ENCODE assay signal across 8 mouse cellular contexts in genomic region chr5:121190210-121190835, GRCm38 (mm10). TPM values are rescaled to one million over a fixed set of nuclear protein-coding genes. Genes with fewer than 3 reads are reported as not detected.
DNase-seq lines count a peak whose midpoint lies in the region; ATAC-seq and TF ChIP-seq lines count a peak whose summit lies in the region.

No protein-coding gene starts in this region.

- no peaks in the 10 kb centered on the region for H3K27me3 ChIP-seq in neural tube, embryonic 11.5 days (ENCODE audit: control insufficient read depth, insufficient read depth, low read length)
- no peaks in the 10 kb centered on the region for H3K27me3 ChIP-seq in intestine, postnatal 0 days (replicated peaks; ENCODE audit: control insufficient read depth, insufficient read depth, low read length)

- H3K4me3 ChIP-seq in neural tube, embryonic 11.5 days (ENCODE audit: low read depth, low read length): peak overlapping the region; percentile 97
- peak overlapping the region; percentile 95 for H3K4me3 ChIP-seq in intestine, postnatal 0 days (ENCODE audit: low read depth, low read length)
- H3K4me3 ChIP-seq in olfactory bulb, adult 2 months (ENCODE audit: insufficient read depth, low read depth, low read length): peak overlapping the region; percentile 90

- H3K9ac ChIP-seq in neural tube, embryonic 11.5 days (ENCODE audit: low read length): peak overlapping the region; percentile 89
- peak overlapping the region; percentile 98 for H3K9ac ChIP-seq in intestine, postnatal 0 days (ENCODE audit: low read depth, low read length)

- H3K4me2 ChIP-seq in neural tube, embryonic 11.5 days (ENCODE audit: low read depth): peak overlapping the region; percentile 56
- H3K4me2 ChIP-seq in intestine, postnatal 0 days (replicated peaks; ENCODE audit: low read depth): peak overlapping the region; percentile 82

- H3K4me1 ChIP-seq in neural tube, embryonic 11.5 days (ENCODE audit: control insufficient read depth, insufficient read depth, low read length): peaks cover 24% of the 10 kb centered on the region
- 0 out of 2 replicates have a peak, but pooled peaks cover 4% of the 10 kb centered on the region for H3K4me1 ChIP-seq in intestine, postnatal 0 days (replicated peaks; ENCODE audit: control insufficient read depth, insufficient read depth, low read length)
- peaks cover 19% of the 10 kb centered on the region for H3K4me1 ChIP-seq in olfactory bulb, adult 2 months (ENCODE audit: control insufficient read depth, insufficient read depth, low read length)

- no peaks in the 10 kb centered on the region for H3K9me3 ChIP-seq in neural tube, embryonic 11.5 days (ENCODE audit: control insufficient read depth, low read length)
- H3K9me3 ChIP-seq in intestine, postnatal 0 days (ENCODE audit: control insufficient read depth): no peaks in the 10 kb centered on the region

- no peak for DNase-seq in neural tube, embryonic 11.5 days (ENCODE audit: low spot score)
- DNase-seq in neural tube, embryonic 10.5 days (ENCODE audit: extremely low spot score, low spot score): no peak
- no peak for DNase-seq in urinary bladder, postnatal 25 days (ENCODE audit: low spot score)
- DNase-seq in spleen, postnatal 36 days (ENCODE audit: low spot score in 2 of 2): no peak
- no peak for DNase-seq in right cerebral cortex, postnatal 36 days (ENCODE audit: low spot score in 2 of 2)

- ATAC-seq in neural tube, embryonic 11.5 days (ENCODE audit: insufficient read depth, low FRiP score, low TSS enrichment): no peak
- 0 out of 2 replicates have a peak, but pooled peaks have one; percentile 15 for ATAC-seq in erythroblast, adult 5-6 weeks (replicated peaks; ENCODE audit: low FRiP score, poor library complexity, severe bottlenecking)
- no peak for ATAC-seq in intestine, postnatal 0 days

- TF ChIP-seq POLR2A in olfactory bulb, adult 2 months (IDR thresholded peaks at IDR 0.05; ENCODE audit: insufficient read depth, low read depth, low read length): no peak

- no peak for TF ChIP-seq CTCF in intestine, postnatal 0 days (IDR thresholded peaks at IDR 0.05; ENCODE audit: low read depth)
- no peak for TF ChIP-seq CTCF in olfactory bulb, adult 2 months (IDR thresholded peaks at IDR 0.05; ENCODE audit: insufficient read depth, low read depth, low read length)

- H3K27ac ChIP-seq in neural tube, embryonic 11.5 days (ENCODE audit: low read depth, low read length): no peak overlapping the region
- H3K27ac ChIP-seq in intestine, postnatal 0 days (ENCODE audit: low read depth, low read length): peak overlapping the region; percentile 93
- no peak overlapping the region for H3K27ac ChIP-seq in olfactory bulb, adult 2 months (ENCODE audit: insufficient read depth, low read depth, low read length)

- H3K36me3 ChIP-seq in neural tube, embryonic 11.5 days (ENCODE audit: control insufficient read depth, insufficient read depth, low read length): no peaks in the 10 kb centered on the region
- H3K36me3 ChIP-seq in intestine, postnatal 0 days (ENCODE audit: control insufficient read depth, insufficient read depth): no peaks in the 10 kb centered on the region

- 37% methylated on average over 21 of the region's 21 CpGs for WGBS in neural tube, embryonic 11.5 days
- 25% methylated on average over 21 of the region's 21 CpGs for WGBS in intestine, postnatal 0 days
- WGBS in olfactory bulb, adult 2 months: 30% methylated on average over 21 of the region's 21 CpGs

RNA-seq across cellular contexts. Expression of gene Ptpn11, which starts 0.9 kb away (rescaled TPM):
- polyA plus RNA-seq in neural tube, embryonic 11.5 days (2014; fragmentation: Nextera tagmentation; extraction: Ambion mirVana): 23.3 and 26.4 TPM in 2 replicates
- total RNA-seq in erythroblast, adult 5-6 weeks (2015; ENCODE audit: low replicate concordance): 8.3 and 8.6 TPM in 2 replicates
- 23.6 and 26.5 TPM in 2 replicates for total RNA-seq in erythroblast, adult 5-6 weeks (2017; ENCODE audit: low replicate concordance)
- polyA plus RNA-seq in intestine, postnatal 0 days (2015; fragmentation: Nextera tagmentation; extraction: Ambion mirVana): 14.0 and 15.6 TPM in 2 replicates
- polyA plus RNA-seq in olfactory bulb, adult 2 months (2012; ENCODE audit: insufficient read depth, insufficient read length, low replicate concordance, missing spikeins): not detected in 2 replicates

RNA-seq across cellular contexts. Expression of gene Rpl6, which starts 14.0 kb away (rescaled TPM):
- polyA plus RNA-seq in neural tube, embryonic 11.5 days (2014; fragmentation: Nextera tagmentation; extraction: Ambion mirVana): 598 and 627 TPM in 2 replicates
- 559 and 902 TPM in 2 replicates for total RNA-seq in erythroblast, adult 5-6 weeks (2015; ENCODE audit: low replicate concordance)
- 408 and 598 TPM in 2 replicates for total RNA-seq in erythroblast, adult 5-6 weeks (2017; ENCODE audit: low replicate concordance)
- 359 and 402 TPM in 2 replicates for polyA plus RNA-seq in intestine, postnatal 0 days (2015; fragmentation: Nextera tagmentation; extraction: Ambion mirVana)
- polyA plus RNA-seq in olfactory bulb, adult 2 months (2012; ENCODE audit: insufficient read depth, insufficient read length, low replicate concordance, missing spikeins): not detected in 2 replicates

RNA-seq across cellular contexts. Expression of gene Hectd4, which starts 29.7 kb away (rescaled TPM):
- polyA plus RNA-seq in neural tube, embryonic 11.5 days (2014; fragmentation: Nextera tagmentation; extraction: Ambion mirVana): 11.7 and 12.5 TPM in 2 replicates
- total RNA-seq in erythroblast, adult 5-6 weeks (2015; ENCODE audit: low replicate concordance): 338 and 374 TPM in 2 replicates
- 587 and 871 TPM in 2 replicates for total RNA-seq in erythroblast, adult 5-6 weeks (2017; ENCODE audit: low replicate concordance)
- 2.1 and 2.2 TPM in 2 replicates for polyA plus RNA-seq in intestine, postnatal 0 days (2015; fragmentation: Nextera tagmentation; extraction: Ambion mirVana)
- polyA plus RNA-seq in olfactory bulb, adult 2 months (2012; ENCODE audit: insufficient read depth, insufficient read length, low replicate concordance, missing spikeins): 49.0 TPM in 1 of 2 replicates, not detected in the other
